Mouse (Mus musculus) heart, postnatal 14 days (tissue): ENCODE results near the gene Tenm3. TPM values are rescaled to one million over a fixed set of nuclear protein-coding genes. Genes with fewer than 3 reads are reported as not detected.

ENCODE experiments used
- DNase-seq, 2 experiments: peaks; one replicate each; pipeline ENCODE4 v3.0.0; 2021 to 2022
- intact Hi-C: fragments of 180-260 bp; cut with DNase I; formaldehyde crosslinking; loops from one replicate; pipeline ENCODE4 v1.15.1; 2025
- total RNA-seq, 2 experiments: library from RNA; stranded (reverse); gene quantifications; 2 replicates each; pipeline ENCODE4 v1.2.3; 2021

The Tenm3 gene
- total RNA-seq, 2 experiments from 2014 or later = 4.3 to 5.0 TPM

- intact Hi-C loops = no loop called here
- no peak for DNase-seq
Observed at GRCm38 (mm10) chr8:48236968-48237367, 606.8 kb downstream of the Tenm3 start.

DNA sequence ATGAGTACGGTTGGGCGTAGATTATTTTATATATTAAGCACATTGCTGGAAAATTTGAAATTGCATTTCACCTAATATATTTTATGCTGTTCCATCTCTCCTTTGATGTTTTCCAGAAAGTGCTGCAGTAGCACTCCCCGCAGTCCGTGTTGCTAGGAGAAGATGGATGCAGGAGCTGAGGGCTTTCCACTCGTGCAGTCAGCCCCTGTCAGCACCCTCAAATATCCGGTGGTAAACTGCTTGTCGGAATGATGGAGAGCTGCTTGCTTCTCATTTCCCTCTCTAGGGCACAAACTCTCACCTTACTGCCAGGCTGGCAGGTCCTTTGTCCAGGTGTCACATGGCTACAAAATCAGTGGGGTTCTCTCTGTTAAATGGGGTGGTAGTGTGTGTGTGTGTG, 610.8 kb downstream of the Tenm3 start:
- intact Hi-C loops = no loop called here
- no peak for DNase-seq

- no peak for DNase-seq
- intact Hi-C loops = no loop called here
Observed at GRCm38 (mm10) chr8:48231882-48232281, 611.9 kb downstream of the Tenm3 start.

DNA sequence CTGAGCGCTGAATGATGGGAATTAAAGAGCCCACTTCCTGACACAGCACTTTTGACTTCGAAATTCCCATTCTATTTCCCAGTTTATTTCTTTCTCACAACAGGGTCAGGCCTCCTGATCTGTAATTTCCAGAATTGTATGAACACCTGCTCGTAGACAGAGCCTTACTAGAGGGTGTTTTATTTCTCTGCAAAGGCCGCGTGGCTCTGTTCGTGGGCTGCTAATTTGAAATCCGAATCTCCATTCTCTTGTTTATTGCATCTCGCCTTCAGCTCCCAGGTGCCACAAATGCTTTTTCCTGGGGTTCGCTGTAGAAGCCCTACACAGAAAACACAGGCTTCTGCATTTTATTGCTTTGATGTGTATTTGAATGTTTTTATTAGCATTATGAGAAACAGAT, 612.4 kb downstream of the Tenm3 start:
- DNase-seq = no peak
- intact Hi-C loops = no loop called here

DNA sequence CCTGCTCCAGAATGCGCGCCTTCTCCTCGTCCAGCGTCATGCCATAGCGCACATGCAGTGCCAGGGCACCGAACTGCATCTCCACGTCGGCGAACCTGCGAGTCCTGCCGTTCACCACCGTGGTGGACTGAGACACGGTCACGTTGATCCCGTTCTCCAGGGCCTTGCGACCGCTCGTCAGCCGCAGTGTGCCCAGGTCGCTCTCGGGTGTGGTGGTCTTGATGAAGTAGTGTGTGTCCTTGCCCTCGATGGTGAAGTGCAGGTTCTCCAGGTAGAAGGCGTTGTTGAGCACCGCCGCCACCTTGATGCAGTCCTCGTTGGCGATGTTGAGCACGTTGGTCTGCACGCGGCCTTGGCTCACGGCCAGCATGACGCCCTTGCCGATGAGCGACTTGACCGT, 615.1 kb downstream of the Tenm3 start:
- intact Hi-C loops = loop anchor here (10.0 kb wide), 1 partner anchor 1476 kb away; no protein-coding TSS in a partner anchor
- no peak for DNase-seq

- DNase-seq = no peak
- intact Hi-C loops = loop anchor here (5.0 to 10.0 kb wide), 2 partner anchors 1480 to 1603 kb away; no protein-coding TSS in a partner anchor
Observed at GRCm38 (mm10) chr8:48224753-48225152, 619.0 kb downstream of the Tenm3 start.

DNA sequence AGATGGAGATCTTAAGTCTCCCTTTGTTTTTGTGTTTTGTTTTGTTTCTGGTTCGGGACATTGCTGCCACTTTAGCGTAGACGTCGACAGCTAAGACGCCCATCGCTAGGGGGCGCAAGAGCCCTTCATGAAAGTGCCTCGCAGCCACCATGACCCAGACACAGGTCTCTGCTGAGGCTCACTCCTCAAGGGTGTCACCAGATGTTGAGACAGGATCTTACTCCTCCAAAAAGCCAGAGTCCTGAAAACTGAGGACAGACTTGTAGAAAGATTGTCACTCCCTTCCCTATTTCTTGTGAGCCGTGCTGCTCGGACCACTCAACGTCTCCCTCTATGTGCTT, 621.4 kb downstream of the Tenm3 start:
- intact Hi-C loops = loop anchor here (1.0 to 10.0 kb wide), 3 partner anchors 305 to 1605 kb away; no protein-coding TSS in a partner anchor
- DNase-seq = peak; percentile 86 to 93

GRCm38 (mm10) chr8:48221724-48222428, 621.9 kb downstream of the Tenm3 start:
- intact Hi-C loops = loop anchor here (1.0 to 10.0 kb wide), 3 partner anchors 305 to 1605 kb away; no protein-coding TSS in a partner anchor
- DNase-seq = peak in 1 of 2 experiments; percentile 21

DNA sequence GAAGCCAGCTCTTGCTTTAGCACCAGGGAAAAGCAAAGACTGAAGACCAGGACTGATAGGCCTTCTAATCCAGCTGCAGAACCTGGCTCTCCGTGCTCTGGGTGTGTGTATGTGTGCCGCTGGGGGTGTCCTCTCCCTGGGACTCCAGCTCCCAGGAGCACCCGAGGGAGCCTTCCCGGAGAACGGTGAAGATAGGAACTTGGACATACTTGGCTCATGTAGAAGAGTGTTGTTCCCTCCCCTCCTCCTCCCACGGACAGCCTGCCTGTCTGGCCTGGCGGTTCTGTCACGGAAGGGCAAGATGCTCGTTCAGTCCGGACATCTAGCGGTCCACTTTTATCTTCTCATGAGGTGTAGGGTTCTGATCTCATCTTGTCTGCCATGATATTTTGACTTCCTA, 622.4 kb downstream of the Tenm3 start:
- peak in 1 of 2 experiments; percentile 12 for DNase-seq
- intact Hi-C loops = loop anchor here (5.0 to 10.0 kb wide), 2 partner anchors 1483 to 1606 kb away; no protein-coding TSS in a partner anchor

GRCm38 (mm10) chr8:48220529-48221181, 623.1 kb downstream of the Tenm3 start:
- DNase-seq = no peak
- intact Hi-C loops = loop anchor here (5.0 to 10.0 kb wide), 2 partner anchors 1484 to 1607 kb away; no protein-coding TSS in a partner anchor

- DNase-seq = no peak
- intact Hi-C loops = loop anchor here (5.0 kb wide), 1 partner anchor 118 kb away; the partner anchor contains the start of gene Dctd
Observed at GRCm38 (mm10) chr8:48215071-48215501, 628.7 kb downstream of the Tenm3 start.

GRCm38 (mm10) chr8:48214386-48214785, 629.4 kb downstream of the Tenm3 start:
- intact Hi-C loops = no loop called here

DNA sequence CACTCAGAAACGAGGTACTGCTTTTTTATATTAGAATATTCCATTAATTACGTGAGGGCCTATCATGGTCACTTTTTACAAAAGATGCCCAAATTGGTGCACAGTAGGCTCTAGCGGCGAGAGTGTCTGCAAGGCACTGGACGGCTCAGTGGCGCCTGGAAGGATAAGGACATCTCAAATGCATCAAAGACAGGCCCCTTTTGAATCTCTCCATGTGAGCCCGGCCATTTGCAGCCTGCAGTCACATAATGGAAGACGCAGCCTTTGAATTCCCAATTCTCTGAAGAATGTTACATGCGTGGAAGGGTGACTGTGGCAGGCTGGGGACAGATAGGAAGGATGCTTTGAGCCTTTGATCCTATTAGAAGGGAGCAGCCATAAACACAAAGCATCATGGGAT, 631.8 kb downstream of the Tenm3 start:
- no peak for DNase-seq
- intact Hi-C loops = no loop called here

More at GRCm38 (mm10) chr8:48214386-48214785, 629.4 kb downstream of the Tenm3 start:
- no peak for DNase-seq

DNA sequence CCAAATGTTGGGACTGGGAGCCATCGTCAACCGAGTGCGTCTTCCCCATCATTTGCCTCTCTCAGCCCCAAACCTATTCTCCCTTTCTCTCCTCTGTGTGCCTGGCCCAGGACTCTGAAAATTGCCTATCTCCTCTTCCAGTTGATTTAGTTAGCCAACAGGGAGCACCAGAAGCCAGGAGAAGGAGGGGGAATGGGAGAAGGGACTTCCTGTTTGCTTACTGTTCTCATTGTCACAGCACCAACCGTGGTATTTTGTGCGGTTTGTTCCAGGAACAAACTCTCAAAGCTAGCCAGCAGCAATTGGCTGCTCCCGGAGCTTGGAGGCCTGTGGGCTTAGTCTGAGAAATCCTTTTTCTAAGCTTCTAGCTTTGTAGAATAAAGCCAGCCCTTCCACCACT, 636.2 kb downstream of the Tenm3 start:
- intact Hi-C loops = no loop called here
- DNase-seq = peak; percentile 21 to 26

GRCm38 (mm10) chr8:48206922-48207321, 636.8 kb downstream of the Tenm3 start:
- peak in 1 of 2 experiments; percentile 19 for DNase-seq
- intact Hi-C loops = no loop called here

DNA sequence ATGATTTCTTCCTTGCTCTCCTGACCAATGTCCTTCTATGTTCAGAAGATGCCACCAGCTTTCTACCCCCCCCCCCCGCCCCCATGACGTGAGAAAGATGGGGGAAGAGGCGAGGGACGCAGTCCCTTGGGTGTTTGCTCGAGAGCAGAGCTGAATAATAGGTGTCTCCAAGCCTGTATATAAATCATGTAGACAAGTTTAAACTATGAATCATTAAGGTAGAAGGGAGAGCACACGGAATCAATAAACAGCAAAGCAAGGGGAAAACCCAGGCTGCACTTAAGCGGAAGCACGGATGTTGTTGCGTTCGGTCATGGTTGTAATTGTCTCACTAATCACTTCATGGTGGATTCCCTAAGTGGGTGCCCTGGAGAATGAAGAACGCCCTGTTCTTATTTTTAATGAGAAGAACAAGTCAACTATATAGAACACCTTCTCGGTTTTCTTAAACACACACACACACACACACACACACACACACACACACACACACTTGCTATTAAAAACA, 638.9 kb downstream of the Tenm3 start:
- intact Hi-C loops = no loop called here
- no peak for DNase-seq

GRCm38 (mm10) chr8:48204114-48204837, 639.5 kb downstream of the Tenm3 start:
- intact Hi-C loops = no loop called here
- peak in 1 of 2 experiments; percentile 26 for DNase-seq

- DNase-seq = no peak
- intact Hi-C loops = no loop called here
Observed at GRCm38 (mm10) chr8:48203611-48204010, 640.1 kb downstream of the Tenm3 start.

DNA sequence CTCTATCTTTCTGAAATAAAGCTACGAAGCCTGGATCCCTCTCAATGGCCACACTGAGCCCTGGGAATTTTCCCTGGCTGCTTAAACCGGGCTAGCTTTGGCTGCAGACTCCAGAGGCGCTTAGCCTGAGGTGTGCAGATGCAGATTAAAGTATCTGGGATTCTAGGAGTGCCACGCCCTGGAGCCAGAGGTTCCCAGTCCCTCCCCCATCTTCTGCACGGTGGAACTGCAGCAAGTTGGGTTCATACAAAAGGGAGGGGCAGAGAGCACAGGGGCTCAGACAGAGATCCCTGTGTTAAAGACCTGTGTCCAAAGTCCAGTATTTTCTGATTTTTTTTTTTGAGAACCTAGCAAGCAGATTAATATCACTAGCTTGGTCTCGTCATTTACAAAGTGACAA, 640.6 kb downstream of the Tenm3 start:
- intact Hi-C loops = no loop called here
- no peak for DNase-seq

GRCm38 (mm10) chr8:48202632-48203031, 641.1 kb downstream of the Tenm3 start:
- intact Hi-C loops = no loop called here

DNA sequence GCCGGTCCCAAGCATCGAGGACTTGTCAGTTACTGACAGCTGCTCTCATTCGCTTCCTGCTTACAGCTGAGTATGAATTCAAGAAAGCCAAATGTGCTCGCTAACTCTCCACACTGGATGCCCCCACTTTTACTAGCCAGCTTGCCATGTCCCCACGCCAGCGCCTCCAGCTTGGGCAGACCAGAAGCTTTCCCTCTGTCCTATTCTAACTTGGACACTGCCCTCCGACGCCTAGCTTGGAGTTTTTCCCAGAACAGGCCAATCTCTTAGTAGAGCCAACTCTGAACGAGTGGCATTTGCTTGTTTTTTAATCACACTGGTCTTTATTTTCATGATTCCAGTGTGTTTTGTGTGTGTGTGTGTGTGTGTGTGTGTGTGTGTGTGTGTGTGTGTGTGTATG, 644.6 kb downstream of the Tenm3 start:
- intact Hi-C loops = no loop called here
- DNase-seq = no peak

More at GRCm38 (mm10) chr8:48202632-48203031, 641.1 kb downstream of the Tenm3 start:
- DNase-seq = no peak
